Mouse (Mus musculus) testis, adult 2 months (tissue): ENCODE results near the gene Shld2.

ENCODE experiments used
- CTCF ChIP-seq: fragments of 200-500 bp; IDR thresholded peaks from 2 replicates; pipeline ENCODE4 v1.5.1; 2012; ENCODE audit warnings: low read depth, mild to moderate bottlenecking, inconsistent platforms, low read length, moderate library complexity; ENCODE audit not compliant: control insufficient read depth, insufficient read depth, insufficient replicate concordance
- POLR2A ChIP-seq: fragments of 200-500 bp; IDR thresholded peaks from 2 replicates; pipeline ENCODE4 v1.6.1; 2012; ENCODE audit warnings: low read depth, mild to moderate bottlenecking, inconsistent platforms, low read length, moderate library complexity; ENCODE audit not compliant: control insufficient read depth

DNA sequence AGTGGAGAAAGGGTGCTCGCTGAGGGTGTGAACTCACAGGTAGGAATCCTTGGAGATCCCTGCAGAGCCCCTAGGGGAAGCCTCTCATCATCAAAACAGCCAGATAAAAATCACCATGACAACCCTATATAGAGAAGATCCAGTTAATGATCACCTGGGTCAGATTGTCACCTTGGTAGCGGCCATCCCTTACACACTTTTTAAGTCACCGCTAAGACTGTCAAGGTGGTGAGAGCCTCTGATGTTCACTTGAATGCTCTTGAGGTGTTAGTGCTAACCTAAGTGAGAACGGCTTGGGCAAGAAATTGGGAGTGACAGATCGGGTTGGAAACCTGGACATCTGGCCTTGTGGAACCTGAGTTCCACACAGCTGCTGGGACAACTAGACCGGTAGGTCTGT lies 91.0 kb downstream of the Shld2 start, which contains the start of gene Syt15:
- TF ChIP-seq CTCF (no peak), POLR2A (no peak)
